Mouse (Mus musculus) erythroblast, embryonic 14.5 days (primary cell): ENCODE data around the gene Myom3.

Source experiments
- GATA1 ChIP-seq: IDR thresholded peaks from 2 replicates; pipeline ENCODE4 v1.6.1; 2012; ENCODE audit warnings: low read length, inconsistent platforms, mixed read lengths
- TAL1 ChIP-seq: IDR thresholded peaks from 3 replicates; pipeline ENCODE4 v1.6.1; 2012; ENCODE audit warnings: low read length, inconsistent platforms, mixed read lengths

GRCm38 (mm10) chr4:135854630-135855029 is 95.1 kb downstream of the Myom3 start:
- TF ChIP-seq TAL1 (no peak), GATA1 (no peak)
